Mouse (Mus musculus) forelimb bud, embryonic 11.5 days (tissue): Measurements from ENCODE around the gene Armc12.

Experiments
- DNase-seq: peaks from one replicate; pipeline ENCODE4 v3.0.0-alpha.2; 2012; ENCODE audit warnings: low read depth, low spot score

Gene Armc12

GRCm38 (mm10) chr17:28530506-28530905 is at the start of gene Armc12:
Gene Armc12 (plus strand): TSS chr17:28530806.
- DNase-seq, result no peak

- peak; percentile 61 for DNase-seq
Observed at GRCm38 (mm10) chr17:28484704-28485445, 45.7 kb upstream of the Armc12 start.

GRCm38 (mm10) chr17:28485446-28485948 is 45.1 kb upstream of the Armc12 start:
- peak; percentile 38 for DNase-seq

- DNase-seq, result peak; percentile 95
Observed at GRCm38 (mm10) chr17:28485977-28486400, 44.6 kb upstream of the Armc12 start.

- DNase-seq, result no peak
Observed at GRCm38 (mm10) chr17:28486720-28487119, 43.9 kb upstream of the Armc12 start.

- no peak for DNase-seq
Observed at GRCm38 (mm10) chr17:28487584-28488257, 42.9 kb upstream of the Armc12 start.

GRCm38 (mm10) chr17:28488258-28489013 is 42.2 kb upstream of the Armc12 start:
- no peak for DNase-seq

- no peak for DNase-seq
Observed at GRCm38 (mm10) chr17:28491035-28491770, 39.4 kb upstream of the Armc12 start.

GRCm38 (mm10) chr17:28495832-28496231 is 34.8 kb upstream of the Armc12 start:
- DNase-seq, result no peak

GRCm38 (mm10) chr17:28499190-28499589 is 31.4 kb upstream of the Armc12 start:
- DNase-seq, result no peak

- no peak for DNase-seq
Observed at GRCm38 (mm10) chr17:28500465-28500864, 30.1 kb upstream of the Armc12 start.

- DNase-seq, result no peak
Observed at GRCm38 (mm10) chr17:28502196-28502821, 28.3 kb upstream of the Armc12 start.

- DNase-seq, result no peak
Observed at GRCm38 (mm10) chr17:28504182-28504581, 26.4 kb upstream of the Armc12 start.

GRCm38 (mm10) chr17:28505591-28505990 is 25.0 kb upstream of the Armc12 start:
- no peak for DNase-seq

GRCm38 (mm10) chr17:28506895-28507294 is 23.7 kb upstream of the Armc12 start:
- DNase-seq, result no peak

- no peak for DNase-seq
Observed at GRCm38 (mm10) chr17:28507496-28507895, 23.1 kb upstream of the Armc12 start.

- DNase-seq, result no peak
Observed at GRCm38 (mm10) chr17:28510445-28511342, 19.9 kb upstream of the Armc12 start.

- no peak for DNase-seq
Observed at GRCm38 (mm10) chr17:28511616-28512541, 18.7 kb upstream of the Armc12 start.

- DNase-seq, result no peak
Observed at GRCm38 (mm10) chr17:28512696-28513095, 17.9 kb upstream of the Armc12 start.
